Mouse (Mus musculus) kidney, embryonic 14.5 days (tissue): Measurements from ENCODE around the gene Fbxo24. TPM values are rescaled to one million over a fixed set of nuclear protein-coding genes. Genes with fewer than 3 reads are reported as not detected.

Experiments
- ATAC-seq: fragments of 200-750 bp; cut with Nextera tagmentation; 2 replicates; pipeline ENCODE4 v1.8.0; 2017; ENCODE audit warnings: moderate number of reproducible peaks, mild to moderate bottlenecking, moderate TSS enrichment, moderate library complexity; ENCODE audit not compliant: low FRiP score, low TSS enrichment
- H3K27ac ChIP-seq: fragments of 300-500 bp; sonication (generic); 2 replicates; pipeline ENCODE4 v1.5.1; 2014; ENCODE audit warnings: low read depth, mild to moderate bottlenecking, low read length, moderate library complexity, mixed read lengths
- H3K27me3 ChIP-seq: fragments of 300-500 bp; sonication (generic); 2 replicates; pipeline ENCODE4 v1.6.1; 2014; ENCODE audit warnings: mild to moderate bottlenecking, low read length; ENCODE audit not compliant: control insufficient read depth, insufficient read depth
- H3K36me3 ChIP-seq: fragments of 300-500 bp; sonication (generic); 2 replicates; pipeline ENCODE4 v1.6.1; 2014; ENCODE audit warnings: low read length, mixed read lengths; ENCODE audit not compliant: control insufficient read depth, insufficient read depth
- H3K4me1 ChIP-seq: fragments of 300-500 bp; sonication (generic); 2 replicates; pipeline ENCODE4 v1.6.1; 2014; ENCODE audit warnings: low read length, mixed read lengths; ENCODE audit not compliant: control insufficient read depth, insufficient read depth
- H3K4me2 ChIP-seq: fragments of 300-500 bp; sonication (generic); replicated peaks from 2 replicates; pipeline ENCODE4 v1.6.1; 2014; ENCODE audit warnings: low read depth, mild to moderate bottlenecking, low read length
- H3K4me3 ChIP-seq: fragments of 300-500 bp; sonication (generic); 2 replicates; pipeline ENCODE4 v1.5.1; 2014; ENCODE audit warnings: mild to moderate bottlenecking, low read length
- H3K9ac ChIP-seq: fragments of 300-500 bp; sonication (generic); 2 replicates; pipeline ENCODE4 v1.6.1; 2014; ENCODE audit warnings: low read depth, mild to moderate bottlenecking, low read length, moderate library complexity
- H3K9me3 ChIP-seq: fragments of 300-500 bp; sonication (generic); 2 replicates; pipeline ENCODE4 v1.6.1; 2016; ENCODE audit warnings: low read length; ENCODE audit not compliant: control insufficient read depth
- WGBS: fragments of 180-500 bp; shearing (Covaris S2); extraction: QIAGEN DNeasy Blood & Tissue Kit; methylation state at CpG from one replicate; pipeline ENCODE4 v1.1.7; 2014; 5-methylcytosine and 5-hydroxymethylcytosine counted together
- polyA plus RNA-seq: library from polyadenylated mRNA; unstranded; fragments of >200 nt; fragmentation: Nextera tagmentation; extraction: Ambion mirVana; gene quantifications from 2 replicates; pipeline ENCODE4 v1.2.1, GENCODE M21; 2014

Gene Fbxo24
- polyA plus RNA-seq, 1 experiment from 2014 or later = not detected

DNA sequence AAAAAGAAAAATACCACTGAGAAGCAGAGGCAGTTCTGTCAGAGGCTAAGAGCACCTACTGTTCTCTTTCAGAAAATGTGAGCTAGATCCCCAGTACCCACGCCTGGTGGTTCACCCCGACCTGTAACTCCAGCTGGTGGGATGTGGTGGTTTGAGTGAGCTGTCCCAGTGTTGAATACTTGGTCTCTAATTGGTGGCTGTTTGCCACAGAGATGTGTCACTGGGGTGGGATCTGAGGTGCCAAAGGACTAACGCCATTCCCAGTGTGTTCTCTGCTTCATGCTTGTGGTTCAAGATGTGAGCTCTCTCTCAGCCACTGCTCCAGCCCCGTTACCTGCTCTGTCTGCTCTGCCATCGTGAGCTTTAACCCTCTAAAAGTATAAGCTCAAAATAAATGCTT is 38.3 kb downstream of the Fbxo24 start:
- no peaks in the 10 kb centered on the region for H3K36me3 ChIP-seq
- H3K27ac ChIP-seq = no peak overlapping the region
- no peak overlapping the region for H3K4me2 ChIP-seq
- no peak for ATAC-seq
- WGBS = 80% methylated on average over 5 of the region's 5 CpGs
- no peaks in the 10 kb centered on the region for H3K9me3 ChIP-seq
- no peak overlapping the region for H3K9ac ChIP-seq
- H3K27me3 ChIP-seq = no peaks in the 10 kb centered on the region
- no peaks in the 10 kb centered on the region for H3K4me1 ChIP-seq
- no peak overlapping the region for H3K4me3 ChIP-seq

GRCm38 (mm10) chr5:137584976-137585375 is 43.8 kb downstream of the Fbxo24 start:
- Histone ChIP-seq H3K27ac (no peak overlapping the region), H3K9me3 (no peaks in the 10 kb centered on the region), H3K36me3 (no peaks in the 10 kb centered on the region), H3K4me1 (0 out of 2 replicates have a peak, but pooled peaks cover 4% of the 10 kb centered on the region), H3K4me3 (no peak overlapping the region), H3K4me2 (no peak overlapping the region), H3K9ac (no peak overlapping the region), H3K27me3 (peaks cover 8% of the 10 kb centered on the region)
- no peak for ATAC-seq
- 36% methylated on average over 8 of the region's 8 CpGs for WGBS

DNA sequence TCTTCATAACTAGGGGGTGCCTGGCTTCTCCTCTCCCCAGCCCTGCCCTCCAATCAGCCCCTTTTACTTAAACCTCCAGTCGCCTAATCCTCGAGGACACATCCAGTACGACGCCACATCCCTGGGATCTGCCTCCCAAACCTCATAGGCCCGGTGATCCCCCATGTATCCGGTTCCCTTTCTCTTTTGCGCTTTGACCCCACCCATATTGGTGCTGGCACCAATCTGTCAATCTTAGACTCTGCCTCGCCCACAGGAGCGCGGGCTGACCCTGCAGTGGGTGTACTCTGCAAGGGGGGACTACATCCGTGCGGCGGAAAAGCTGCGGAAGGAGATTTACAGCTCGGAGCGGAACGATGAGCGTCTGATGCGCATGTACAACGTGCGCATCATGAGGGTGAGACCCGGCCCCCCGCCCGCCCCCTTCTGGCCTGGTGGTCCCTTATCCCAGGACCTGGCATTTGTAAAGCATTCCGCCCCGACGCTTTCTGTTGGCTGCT is 45.1 kb downstream of the Fbxo24 start:
- H3K4me3 ChIP-seq = peak overlapping the region; percentile 29
- H3K9ac ChIP-seq = peak overlapping the region; percentile 18; the same call in 1 of the 2 replicates
- H3K27me3 ChIP-seq = peaks cover 8% of the 10 kb centered on the region
- WGBS = 14% methylated on average over 27 of the region's 27 CpGs
- no peak overlapping the region for H3K27ac ChIP-seq
- no peaks in the 10 kb centered on the region for H3K9me3 ChIP-seq
- H3K4me1 ChIP-seq = 0 out of 2 replicates have a peak, but pooled peaks cover 4% of the 10 kb centered on the region
- peak; percentile 44; the same call in 1 of the 2 replicates for ATAC-seq
- H3K36me3 ChIP-seq = no peaks in the 10 kb centered on the region
- H3K4me2 ChIP-seq = peak overlapping the region; percentile 51

DNA sequence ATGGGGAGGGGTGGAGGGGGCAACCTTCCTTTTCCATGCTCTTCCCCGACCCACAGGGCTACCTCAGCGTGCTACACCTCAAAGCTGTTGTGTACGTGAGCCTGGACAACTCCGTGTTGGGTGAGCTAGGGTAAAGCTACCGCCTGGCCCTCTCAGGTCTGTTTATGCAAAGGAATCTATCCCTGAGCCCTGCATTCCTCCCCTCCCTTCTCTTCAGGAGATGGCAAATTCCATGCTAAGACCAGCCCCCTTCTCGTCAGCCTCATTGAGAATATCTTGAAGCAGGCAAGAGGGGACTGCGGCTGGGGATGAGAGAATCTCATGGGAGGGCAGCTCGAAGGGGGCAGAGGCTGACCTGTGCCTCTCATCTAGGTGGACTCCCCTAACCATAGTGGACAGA is 46.1 kb downstream of the Fbxo24 start:
- ATAC-seq = no peak
- H3K4me2 ChIP-seq = no peak overlapping the region
- 42% methylated on average over 8 of the region's 8 CpGs for WGBS

GRCm38 (mm10) chr5:137580246-137580645 is 48.6 kb downstream of the Fbxo24 start:
- H3K36me3 ChIP-seq = no peaks in the 10 kb centered on the region
- ATAC-seq = no peak
- H3K4me3 ChIP-seq = no peak overlapping the region
- no peak overlapping the region for H3K27ac ChIP-seq
- H3K9ac ChIP-seq = no peak overlapping the region
- H3K4me1 ChIP-seq = 0 out of 2 replicates have a peak, but pooled peaks cover 4% of the 10 kb centered on the region
- peaks cover 8% of the 10 kb centered on the region for H3K27me3 ChIP-seq
- no peaks in the 10 kb centered on the region for H3K9me3 ChIP-seq
- H3K4me2 ChIP-seq = no peak overlapping the region
- 79% methylated on average over 6 of the region's 6 CpGs for WGBS

More for the DNA sequence above, 46.1 kb downstream of the Fbxo24 start:
- Histone ChIP-seq H3K4me3 (no peak overlapping the region), H3K36me3 (no peaks in the 10 kb centered on the region), H3K4me1 (0 out of 2 replicates have a peak, but pooled peaks cover 4% of the 10 kb centered on the region), H3K27me3 (peaks cover 8% of the 10 kb centered on the region), H3K9ac (no peak overlapping the region), H3K9me3 (no peaks in the 10 kb centered on the region), H3K27ac (no peak overlapping the region)

GRCm38 (mm10) chr5:137574470-137574901 is 54.3 kb downstream of the Fbxo24 start:
- Histone ChIP-seq H3K27ac (no peak overlapping the region), H3K36me3 (no peaks in the 10 kb centered on the region), H3K9me3 (peaks cover 2% of the 10 kb centered on the region; the same call in 1 of the 2 replicates), H3K9ac (peak overlapping the region; percentile 47), H3K4me1 (no peaks in the 10 kb centered on the region), H3K4me3 (peak overlapping the region; percentile 28; the same call in 1 of the 2 replicates), H3K27me3 (peaks cover 3% of the 10 kb centered on the region; the same call in 1 of the 2 replicates), H3K4me2 (peak overlapping the region; percentile 51)
- peak; percentile 74 for ATAC-seq
- 6% methylated on average over 27 of the region's 27 CpGs for WGBS

DNA sequence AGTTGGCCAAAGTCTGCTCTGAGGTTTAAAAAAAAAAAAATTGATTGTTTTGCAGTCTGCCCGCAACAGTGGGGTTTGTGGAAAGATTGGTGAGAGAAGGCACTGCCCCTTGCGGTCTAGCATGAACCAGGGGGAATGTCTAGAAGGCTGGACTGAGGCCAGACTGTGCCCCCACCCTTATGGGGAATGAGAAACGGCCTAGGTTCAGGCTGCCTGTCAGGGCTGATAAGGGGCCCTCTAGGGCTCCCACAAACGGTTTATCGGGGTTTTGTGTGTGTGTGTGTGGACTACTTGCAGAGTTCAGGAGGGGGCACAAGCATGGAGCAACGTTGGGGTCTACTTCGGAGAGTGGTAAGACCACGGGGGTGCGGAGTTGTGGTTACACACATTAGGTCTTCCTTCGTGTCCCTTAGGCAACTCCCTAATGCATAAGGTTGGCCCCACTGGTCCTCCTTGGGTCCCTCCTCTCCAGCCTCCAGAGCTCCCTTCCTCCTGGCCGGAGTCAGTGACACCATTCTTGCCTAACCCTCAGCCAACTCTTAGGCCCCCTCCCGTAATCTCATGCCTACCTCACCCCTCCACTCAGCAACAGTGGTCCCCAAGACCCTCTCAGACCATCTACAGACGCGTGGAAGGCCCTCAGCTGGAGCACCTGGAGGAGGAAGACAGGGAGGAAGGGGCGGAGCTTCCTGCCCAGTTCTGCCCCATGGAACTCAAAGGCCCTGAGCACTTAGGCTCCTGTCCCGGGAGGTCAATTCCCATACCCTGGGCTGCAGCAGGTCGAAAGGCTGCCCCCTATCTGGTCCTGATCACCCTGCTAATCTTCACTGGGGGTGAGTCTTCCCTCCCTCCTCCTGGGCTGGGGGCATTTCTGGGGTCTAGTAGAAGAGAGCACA is 57.9 kb downstream of the Fbxo24 start:
- H3K9me3 ChIP-seq = peaks cover 2% of the 10 kb centered on the region; the same call in 1 of the 2 replicates
- H3K4me3 ChIP-seq = no peak overlapping the region
- H3K36me3 ChIP-seq = no peaks in the 10 kb centered on the region
- H3K27ac ChIP-seq = no peak overlapping the region
- no peak overlapping the region for H3K9ac ChIP-seq
- no peak overlapping the region for H3K4me2 ChIP-seq
- H3K27me3 ChIP-seq = peaks cover 3% of the 10 kb centered on the region; the same call in 1 of the 2 replicates
- ATAC-seq = no peak
- no peaks in the 10 kb centered on the region for H3K4me1 ChIP-seq
- 77% methylated on average over 17 of the region's 17 CpGs for WGBS

- ATAC-seq = no peak
- no peak overlapping the region for H3K4me3 ChIP-seq
- peaks cover 2% of the 10 kb centered on the region; the same call in 1 of the 2 replicates for H3K9me3 ChIP-seq
- WGBS = 49% methylated on average over 7 of the region's 7 CpGs
- no peaks in the 10 kb centered on the region for H3K36me3 ChIP-seq
- H3K9ac ChIP-seq = no peak overlapping the region
- H3K4me1 ChIP-seq = no peaks in the 10 kb centered on the region
- H3K27me3 ChIP-seq = peaks cover 3% of the 10 kb centered on the region; the same call in 1 of the 2 replicates
- H3K27ac ChIP-seq = no peak overlapping the region
- H3K4me2 ChIP-seq = no peak overlapping the region
Measured at GRCm38 (mm10) chr5:137570181-137570580, 58.6 kb downstream of the Fbxo24 start.

DNA sequence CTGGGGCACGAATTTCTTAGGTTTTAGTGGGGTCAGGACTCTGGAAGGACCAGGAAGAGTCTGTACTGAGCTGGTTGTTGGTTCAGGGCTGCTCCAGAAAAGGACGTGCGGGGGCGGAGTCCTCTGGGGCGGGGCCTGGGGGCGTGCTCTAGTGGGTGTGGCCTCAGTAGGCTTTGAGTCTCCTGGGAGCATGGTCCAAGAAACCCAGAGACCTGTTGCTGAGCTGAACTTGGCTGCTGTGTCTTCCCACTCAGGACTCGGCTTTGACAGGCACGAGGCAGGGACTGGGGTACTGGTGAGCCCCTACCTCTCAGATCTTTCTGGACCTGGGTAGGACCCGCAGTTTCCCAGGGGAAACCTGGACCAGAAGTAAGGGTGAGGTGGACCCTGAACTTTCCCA is 59.1 kb downstream of the Fbxo24 start, which contains the start of gene Tfr2:
Gene Tfr2 (plus strand): TSS at position 176 of the 400 bp plus-strand sequence.
- H3K4me2 ChIP-seq = no peak within 1 kb of the TSS
- H3K4me3 ChIP-seq = no peak within 1 kb of the TSS
- H3K4me1 ChIP-seq = no peaks in the 10 kb centered on the region
- no peak within 1 kb of the TSS for H3K27ac ChIP-seq
- H3K9me3 ChIP-seq = no peaks in the 10 kb centered on the region
- no peaks in the 10 kb centered on the region for H3K36me3 ChIP-seq
- peaks cover 3% of the 10 kb centered on the region; the same call in 1 of the 2 replicates for H3K27me3 ChIP-seq
- no peak within 1 kb of the TSS for H3K9ac ChIP-seq
- no peak for ATAC-seq
- 30% methylated on average over 9 of the region's 9 CpGs for WGBS
